Mouse (Mus musculus): ENCODE data around the gene Slc10a6. TPM values are rescaled to one million over a fixed set of nuclear protein-coding genes. Genes with fewer than 3 reads are reported as not detected.

The Slc10a6 gene
- total RNA-seq, 4 experiments from 2014 or later = 0.16 TPM; not detected in 3

- DNase-seq (ENCODE audit: low spot score in 2 of 2) = no peak
Observed at GRCm38 (mm10) chr5:103560546-103560945, 68.7 kb downstream of the Slc10a6 start.

Other genes starting within 250 kb of the Slc10a6 start
- gene Ptpn13, start 204.2 kb downstream of the Slc10a6 start, total RNA-seq (2022) = 10 to 100 TPM; 11.7 to 14.1 (median 12.9) TPM
- not detected for gene 1700016H13Rik, start 26.6 kb upstream of the Slc10a6 start, total RNA-seq (2022)
- gene Aff1, start 63.0 kb upstream of the Slc10a6 start, total RNA-seq (2022) = 10 to 100 TPM; 19.5 to 24.0 (median 21.1) TPM